Mouse (Mus musculus): ENCODE results near the gene Eomes.

DNA sequence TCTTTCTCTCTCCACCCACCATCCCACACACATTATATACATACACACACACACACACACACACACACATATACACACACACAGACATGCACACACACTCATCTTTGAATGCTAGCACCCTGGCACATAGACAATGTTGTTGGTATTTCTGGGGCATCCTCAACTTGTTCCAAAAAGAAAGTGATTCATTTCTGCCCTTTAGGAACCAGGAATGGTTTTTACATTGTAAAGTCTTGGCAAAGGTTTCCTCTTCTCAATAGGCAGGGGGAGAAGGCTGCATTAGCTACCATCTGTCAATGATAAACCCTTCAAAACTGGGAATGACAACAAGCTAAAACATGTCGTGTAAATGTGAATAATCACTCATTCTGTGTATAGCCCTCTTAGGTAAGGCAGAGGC lies 14.0 kb upstream of the Eomes start:
- TF ChIP-seq EP300 (IDR thresholded peaks at IDR 0.05; ENCODE audit: low read depth) (no peak), CTCF (IDR thresholded peaks at IDR 0.05; ENCODE audit: low read depth) (no peak)

Measured in liver, postnatal 0 days (tissue).